Mouse (Mus musculus) CH12.LX (cell line): ENCODE measurements around the gene Ano10. TPM values are rescaled to one million over a fixed set of nuclear protein-coding genes. Genes with fewer than 3 reads are reported as not detected.

Experiments
- DNase-seq: peaks from one replicate; pipeline ENCODE4 v3.0.0-alpha.2; 2013; ENCODE audit errors: extremely low read depth
- H3K27ac ChIP-seq: 2 replicates; pipeline ENCODE4 v1.5.1; 2012; ENCODE audit warnings: low read depth, mild to moderate bottlenecking, control low read depth, moderate library complexity; ENCODE audit not compliant: insufficient read depth
- H3K27me3 ChIP-seq: replicated peaks from 2 replicates; pipeline ENCODE3; 2012; ENCODE audit warnings: inconsistent platforms
- H3K36me3 ChIP-seq, 2 experiments: replicated peaks in 1 of 2; 2 replicates each; pipeline versions ENCODE3 to v1.6.1; 2012; ENCODE audit warnings: inconsistent platforms in 1 of 2, low read length in 1 of 2, mild to moderate bottlenecking in 1 of 2, mixed read lengths in 1 of 2, moderate library complexity in 1 of 2; ENCODE audit not compliant: control insufficient read depth in 1 of 2, insufficient read depth in 1 of 2
- H3K4me1 ChIP-seq, 2 experiments: 2 replicates each; pipeline ENCODE4 v1.6.1; 2012; ENCODE audit warnings: inconsistent platforms in 1 of 2, moderate library complexity in 1 of 2; ENCODE audit not compliant: insufficient read depth in 2 of 2, control insufficient read depth in 1 of 2
- H3K4me2 ChIP-seq: 2 replicates; pipeline ENCODE4 v1.6.1; 2012; ENCODE audit warnings: low read depth, mild to moderate bottlenecking, control low read depth; ENCODE audit not compliant: poor library complexity, insufficient read depth, severe bottlenecking
- H3K4me3 ChIP-seq, 3 experiments: fragments of 150-350 bp in 1 of 3; sonication (generic) in 1 of 3; replicated peaks in 1 of 3; 2 replicates each; pipeline versions ENCODE3 to v1.5.1; 2011 to 2012; ENCODE audit warnings: low read depth in 2 of 3, low read length in 2 of 3, mild to moderate bottlenecking in 2 of 3, moderate library complexity in 2 of 3, control low read depth in 1 of 3, improper control_type of control experiment in 1 of 3, inconsistent platforms in 1 of 3, mixed read lengths in 1 of 3; ENCODE audit not compliant: poor library complexity in 1 of 3
- H3K79me2 ChIP-seq: replicated peaks from 2 replicates; pipeline ENCODE4 v1.6.1; 2012; ENCODE audit warnings: mild to moderate bottlenecking, moderate library complexity; ENCODE audit not compliant: control insufficient read depth, poor library complexity, insufficient read depth, severe bottlenecking; ENCODE audit errors: extremely low read depth
- H3K9ac ChIP-seq: 2 replicates; pipeline ENCODE4 v1.6.1; 2012; ENCODE audit warnings: low read depth, mild to moderate bottlenecking, control low read depth, moderate library complexity; ENCODE audit not compliant: insufficient read depth
- H3K9me3 ChIP-seq: replicated peaks from 2 replicates; pipeline ENCODE3; 2012; ENCODE audit warnings: low read length, inconsistent platforms, mixed read lengths
- BHLHE40 ChIP-seq: IDR thresholded peaks from 2 replicates; pipeline ENCODE4 v1.6.1; 2011; ENCODE audit warnings: mild to moderate bottlenecking, low read depth, low read length, improper control_type of control experiment
- CHD1 ChIP-seq: IDR thresholded peaks from 2 replicates; pipeline ENCODE4 v1.6.1; 2012; ENCODE audit warnings: low read depth, low read length, improper control_type of control experiment, inconsistent platforms
- CHD2 ChIP-seq: IDR thresholded peaks from 2 replicates; pipeline ENCODE4 v1.6.1; 2011; ENCODE audit warnings: low read length, improper control_type of control experiment
- CTCF ChIP-seq, 2 experiments: IDR thresholded peaks in 1 of 2; conservative IDR thresholded peaks in 1 of 2; 2 replicates each; pipeline ENCODE4 v1.5.1; 2011 to 2012; ENCODE audit warnings: low read depth in 2 of 2, low read length in 2 of 2, improper control_type of control experiment in 1 of 2, inconsistent platforms in 1 of 2, mild to moderate bottlenecking in 1 of 2, moderate library complexity in 1 of 2
- E2F4 ChIP-seq: IDR thresholded peaks from 2 replicates; pipeline ENCODE4 v1.6.1; 2011; ENCODE audit warnings: low read depth, low read length, improper control_type of control experiment; ENCODE audit not compliant: insufficient replicate concordance
- ELF1 ChIP-seq: IDR thresholded peaks from 2 replicates; pipeline ENCODE4 v1.6.1; 2014; ENCODE audit warnings: low read depth, mild to moderate bottlenecking, inconsistent platforms, low read length, improper control_type of control experiment
- ETS1 ChIP-seq: conservative IDR thresholded peaks from 2 replicates; pipeline ENCODE4 v1.6.1; 2012; ENCODE audit warnings: low read depth, mild to moderate bottlenecking, inconsistent platforms, low read length, improper control_type of control experiment, moderate library complexity
- GABPA ChIP-seq: IDR thresholded peaks from 2 replicates; pipeline ENCODE4 v1.6.1; 2012; ENCODE audit warnings: low read depth, low read length, improper control_type of control experiment, inconsistent platforms; ENCODE audit not compliant: insufficient replicate concordance
- HCFC1 ChIP-seq: IDR thresholded peaks from 2 replicates; pipeline ENCODE4 v1.6.1; 2012; ENCODE audit warnings: low read depth, mild to moderate bottlenecking, inconsistent platforms, low read length, improper control_type of control experiment
- IRF4 ChIP-seq: IDR thresholded peaks from 2 replicates; pipeline ENCODE4 v1.6.1; 2014; ENCODE audit warnings: low read depth, mild to moderate bottlenecking, inconsistent platforms, low read length, improper control_type of control experiment
- JUN ChIP-seq: IDR thresholded peaks from 2 replicates; pipeline ENCODE4 v1.6.1; 2011; ENCODE audit warnings: low read depth, mild to moderate bottlenecking, low read length, improper control_type of control experiment, moderate library complexity; ENCODE audit not compliant: insufficient read depth
- MXI1 ChIP-seq: IDR thresholded peaks from 2 replicates; pipeline ENCODE4 v1.6.1; 2011; ENCODE audit warnings: mild to moderate bottlenecking, low read depth, low read length, improper control_type of control experiment
- PAX5 ChIP-seq: IDR thresholded peaks from 2 replicates; pipeline ENCODE4 v1.6.1; 2012; ENCODE audit warnings: low read length, inconsistent platforms, mixed read lengths
- POLR2AphosphoS2 ChIP-seq: IDR thresholded peaks from 2 replicates; pipeline ENCODE4 v1.6.1; 2011; ENCODE audit warnings: low read depth, low read length, improper control_type of control experiment
- RAD21 ChIP-seq: IDR thresholded peaks from 2 replicates; pipeline ENCODE4 v1.6.1; 2011; ENCODE audit warnings: low read depth, mild to moderate bottlenecking, low read length, improper control_type of control experiment, moderate library complexity
- RCOR1 ChIP-seq: conservative IDR thresholded peaks from 2 replicates; pipeline ENCODE4 v1.6.1; 2012; ENCODE audit warnings: low read depth, mild to moderate bottlenecking, inconsistent platforms, low read length, improper control_type of control experiment
- SIN3A ChIP-seq: IDR thresholded peaks from 2 replicates; pipeline ENCODE4 v1.6.1; 2012; ENCODE audit warnings: low read length, improper control_type of control experiment, inconsistent platforms
- TBP ChIP-seq: conservative IDR thresholded peaks from 2 replicates; pipeline ENCODE4 v1.6.1; 2011; ENCODE audit warnings: low read depth, low read length, improper control_type of control experiment
- UBTF ChIP-seq: IDR thresholded peaks from 2 replicates; pipeline ENCODE4 v1.6.1; 2012; ENCODE audit warnings: low read depth, mild to moderate bottlenecking, inconsistent platforms, low read length, improper control_type of control experiment, moderate library complexity
- USF1 ChIP-seq: IDR thresholded peaks from 2 replicates; pipeline ENCODE4 v1.6.1; 2014; ENCODE audit warnings: low read depth, mild to moderate bottlenecking, inconsistent platforms, low read length, improper control_type of control experiment
- ZC3H11A ChIP-seq: IDR thresholded peaks from 2 replicates; pipeline ENCODE4 v1.6.1; 2012; ENCODE audit warnings: low read depth, mild to moderate bottlenecking, inconsistent platforms, low read length, improper control_type of control experiment
- ZKSCAN1 ChIP-seq: IDR thresholded peaks from 2 replicates; pipeline ENCODE4 v1.6.1; 2012; ENCODE audit warnings: low read depth, inconsistent platforms, low read length, improper control_type of control experiment, borderline replicate concordance
- ZNF384 ChIP-seq: IDR thresholded peaks from 2 replicates; pipeline ENCODE4 v1.6.1; 2012; ENCODE audit warnings: low read depth, low read length, improper control_type of control experiment, inconsistent platforms
- dilution Hi-C: fragments of 300-500 bp; cut with MboI; formaldehyde crosslinking; loops from 2 replicates; pipeline ENCODE4 v1.14.3; 2020; ENCODE audit warnings: low sequenced_read_pairs; ENCODE audit not compliant: extremely low pct_unique_long_range_greater_than_20kb, extremely low pct_ligation_motif_present
- in situ Hi-C: fragments of 300-500 bp; cut with MboI; formaldehyde crosslinking; loops from 3 replicates; pipeline ENCODE4 v1.14.3; 2019; ENCODE audit warnings: low sequenced_read_pairs, low pct_ligation_motif_present, low pct_unique_long_range_greater_than_20kb, mixed read lengths
- polyA plus RNA-seq: library from polyadenylated mRNA; unstranded; fragments of >175 nt; gene quantifications from 2 replicates; pipeline ENCODE4 v1.2.1, GENCODE M21; 2012; ENCODE audit warnings: low read depth; ENCODE audit not compliant: insufficient read length
- total RNA-seq, 2 experiments: library from RNA; depleted of rRNA; stranded (reverse); fragments of 300-350 nt in 1 of 2; fragments of >200 nt in 1 of 2; gene quantifications; 2 replicates each; pipeline ENCODE4 v1.2.3; 2012 to 2014

The Ano10 gene
- total and polyA plus RNA-seq, 3 experiments = 9.5 to 23.9 (median 12.2) TPM

- H3K9ac ChIP-seq = no peak overlapping the region
- dilution Hi-C loops = no loop called here
- peaks cover 0 to 7% of the 10 kb centered on the region in 2 experiments; a peak in 2 of 4 replicates for H3K4me1 ChIP-seq
- H3K79me2 ChIP-seq = no peaks in the 10 kb centered on the region; the same call in 1 of the 2 replicates
- TF ChIP-seq CHD1 (no peak), BHLHE40 (no peak), ELF1 (no peak), ZKSCAN1 (no peak), USF1 (no peak), SIN3A (no peak), CHD2 (no peak), ETS1 (no peak), ZC3H11A (no peak), RCOR1 (no peak), CTCF (conservative IDR thresholded peaks at IDR 0.05 in 1 of 2, IDR thresholded peaks at IDR 0.05 in 1 of 2; ENCODE audit: low read depth in 2 of 2, low read length in 2 of 2) (no peak), PAX5 (no peak), IRF4 (no peak), POLR2AphosphoS2 (no peak), JUN (no peak)
- TF ChIP-seq, all 38 proteins: peak for 0
- no peak overlapping the region for H3K4me2 ChIP-seq
- H3K27ac ChIP-seq = no peak overlapping the region
- H3K9me3 ChIP-seq = peaks cover 6% of the 10 kb centered on the region
- in situ Hi-C loops = no loop called here
- peaks cover 6 to 20% of the 10 kb centered on the region in 2 experiments for H3K36me3 ChIP-seq
- DNase-seq = no peak
- no peak overlapping the region for H3K4me3 ChIP-seq
- no peaks in the 10 kb centered on the region for H3K27me3 ChIP-seq
These were observed 147.9 kb downstream of the Ano10 start for GRCm38 (mm10) chr9:122146124-122146870.

DNA sequence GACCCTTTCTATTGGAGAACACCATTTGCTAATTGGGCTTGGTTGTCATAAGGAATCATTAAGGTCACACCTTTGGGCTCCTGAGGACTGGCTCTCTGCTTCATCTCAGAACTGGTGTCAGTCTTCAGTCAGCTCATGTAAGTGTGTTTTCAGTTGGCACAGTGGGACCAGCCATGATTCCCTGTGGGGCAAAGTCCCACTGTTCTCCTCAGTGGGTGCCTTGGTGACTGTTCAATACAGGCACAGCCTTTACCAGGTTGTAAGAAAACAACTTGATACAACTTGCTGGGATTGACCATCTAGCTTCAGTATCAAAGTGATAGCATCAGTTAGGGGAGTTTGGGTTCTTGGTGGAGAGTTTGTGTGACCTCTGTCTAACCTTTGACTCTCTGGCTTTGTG lies 148.5 kb downstream of the Ano10 start:
- in situ Hi-C loops (no loop called here), dilution Hi-C loops (no loop called here)
- H3K36me3 ChIP-seq = peaks cover 6 to 20% of the 10 kb centered on the region in 2 experiments
- no peak overlapping the region for H3K27ac ChIP-seq
- peaks cover 0 to 7% of the 10 kb centered on the region in 2 experiments; a peak in 2 of 4 replicates for H3K4me1 ChIP-seq
- H3K27me3 ChIP-seq = no peaks in the 10 kb centered on the region
- peaks cover 6% of the 10 kb centered on the region for H3K9me3 ChIP-seq
- no peak overlapping the region for H3K4me2 ChIP-seq
- H3K4me3 ChIP-seq = no peak overlapping the region
- DNase-seq = no peak
- no peak overlapping the region for H3K9ac ChIP-seq
- TF ChIP-seq ZNF384 (no peak), MXI1 (no peak), JUN (no peak), HCFC1 (no peak), CTCF (conservative IDR thresholded peaks at IDR 0.05 in 1 of 2, IDR thresholded peaks at IDR 0.05 in 1 of 2; ENCODE audit: low read depth in 2 of 2, low read length in 2 of 2) (no peak), E2F4 (no peak), PAX5 (no peak), GABPA (no peak), IRF4 (no peak), UBTF (no peak), ELF1 (no peak), RAD21 (no peak), TBP (no peak)
- TF ChIP-seq, all 38 proteins: peak for 0
- H3K79me2 ChIP-seq = no peaks in the 10 kb centered on the region; the same call in 1 of the 2 replicates
